Mouse (Mus musculus): ENCODE data around the gene Ccdc18. TPM values are rescaled to one million over a fixed set of nuclear protein-coding genes. Genes with fewer than 3 reads are reported as not detected.
"Not testable (repeated sequence)": the region's sequence is repeated elsewhere in the genome, so short reads cannot be mapped to it uniquely, and the experiment has no call there.

Gene Ccdc18
- total and polyA plus RNA-seq, 3 experiments = 2.3 to 3.0 TPM; not detected in 1

DNA sequence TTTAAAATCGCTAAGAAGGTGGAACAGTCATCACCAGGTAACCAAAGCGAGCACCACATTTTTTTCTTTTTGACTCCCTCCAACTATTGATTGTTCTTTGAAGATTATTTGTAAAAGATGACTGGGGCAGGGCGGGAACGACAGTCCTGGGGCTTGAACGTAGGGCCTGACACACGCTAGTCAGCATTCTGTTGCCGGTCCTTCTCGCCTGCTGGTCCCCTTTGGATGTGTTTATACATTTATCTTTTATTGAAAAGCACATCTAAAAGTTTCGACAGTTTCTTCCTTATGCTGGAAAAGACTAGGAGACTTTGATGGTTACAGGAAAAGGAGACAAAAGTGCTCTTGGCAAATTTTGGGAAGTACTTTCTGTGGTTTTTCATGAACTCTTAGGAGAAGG lies 137.7 kb downstream of the Ccdc18 start:
- peak overlapping the region; percentile 25 for H3K27ac ChIP-seq (ENCODE audit: control insufficient read depth, low read depth, low read length)
- H3K36me3 ChIP-seq (ENCODE audit: control insufficient read depth in 1 of 2, insufficient read depth in 2 of 2, low read length in 2 of 2) = peaks cover under 1 to 33% of the 10 kb centered on the region in 2 experiments
- DNase-seq (ENCODE audit: low read depth, low spot score) = peak; percentile 61
- peak overlapping the region; percentile 98 to 100 for H3K4me3 ChIP-seq (ENCODE audit: control insufficient read depth in 1 of 2, insufficient read depth in 1 of 2, low read depth in 2 of 2, low read length in 2 of 2)
- H3K4me1 ChIP-seq (ENCODE audit: control insufficient read depth in 1 of 2, insufficient read depth in 2 of 2, low read length in 2 of 2) = peaks cover 10 to 14% of the 10 kb centered on the region in 2 experiments
- H3K9ac ChIP-seq (ENCODE audit: control insufficient read depth, low read depth, low read length, poor library complexity, severe bottlenecking) = peak overlapping the region; percentile 99
- peaks cover 49% of the 10 kb centered on the region for H3K79me2 ChIP-seq (ENCODE audit: control insufficient read depth, insufficient read depth, low read length, poor library complexity)
- H3K27me3 ChIP-seq (ENCODE audit: control insufficient read depth in 1 of 2, insufficient read depth in 2 of 2, low read length in 2 of 2) = no peaks in the 10 kb centered on the region
- H3K9me3 ChIP-seq (replicated peaks; ENCODE audit: insufficient read depth, low read length) = no peaks in the 10 kb centered on the region
- TF ChIP-seq CHD2 (IDR thresholded peaks at IDR 0.05; ENCODE audit: low read length) (no peak), MAX (IDR thresholded peaks at IDR 0.05; ENCODE audit: low read length) (peak; percentile 32; the same call in 1 of the 2 replicates), NELFE (IDR thresholded peaks at IDR 0.05; ENCODE audit: low read depth, low read length) (no peak), BHLHE40 (IDR thresholded peaks at IDR 0.05; ENCODE audit: borderline replicate concordance, low read depth, low read length) (no peak), MYB (IDR thresholded peaks at IDR 0.05; ENCODE audit: low read depth, low read length) (no peak), TAL1 (IDR thresholded peaks at IDR 0.05; ENCODE audit: low read length) (no peak), HCFC1 (IDR thresholded peaks at IDR 0.05; ENCODE audit: low read depth, low read length) (no peak), POLR2AphosphoS5 (IDR thresholded peaks at IDR 0.05; ENCODE audit: borderline replicate concordance, low read depth, low read length) (no peak), CHD1 (IDR thresholded peaks at IDR 0.05; ENCODE audit: low read depth, low read length) (peak; percentile 95), MXI1 (IDR thresholded peaks at IDR 0.05; ENCODE audit: low read depth, low read length) (0 out of 2 replicates have a peak, but pooled peaks have one; percentile 22), MAZ (IDR thresholded peaks at IDR 0.05; ENCODE audit: low read depth, low read length) (no peak), SIN3A (IDR thresholded peaks at IDR 0.05; ENCODE audit: low read length) (peak; percentile 50), EP300 (IDR thresholded peaks at IDR 0.05; ENCODE audit: low read depth in 1 of 2, low read length in 2 of 2) (0 out of 4 replicates have a peak, but pooled peaks of 1 of the 2 experiments have one; percentile 3), TCF12 (IDR thresholded peaks at IDR 0.05; ENCODE audit: low read depth, low read length) (no peak), JUND (IDR thresholded peaks at IDR 0.05; ENCODE audit: low read depth, low read length) (no peak), GATA1 (IDR thresholded peaks at IDR 0.05; ENCODE audit: low read depth, low read length) (no peak)

DNA sequence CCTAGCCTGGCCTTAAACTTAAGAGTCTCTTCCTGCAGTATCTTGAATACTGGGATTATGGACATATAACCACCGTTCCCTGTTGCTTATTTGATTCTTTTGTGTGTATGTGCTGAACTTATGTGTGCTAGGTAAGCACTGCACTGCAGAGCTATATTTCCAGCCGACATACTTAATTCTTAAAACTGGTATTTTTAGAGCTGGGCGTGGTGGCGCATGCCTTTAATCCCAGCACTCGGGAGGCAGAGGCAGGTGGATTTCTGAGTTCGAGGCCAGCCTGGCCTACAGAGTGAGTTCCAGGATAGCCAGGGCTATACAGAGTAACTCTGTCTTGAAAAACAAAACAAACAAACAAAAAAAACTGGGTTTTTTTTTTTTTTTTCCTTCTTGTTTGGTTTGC lies 138.7 kb downstream of the Ccdc18 start:
- Histone ChIP-seq H3K9ac (ENCODE audit: control insufficient read depth, low read depth, low read length, poor library complexity, severe bottlenecking) (peak overlapping the region; percentile 99), H3K79me2 (ENCODE audit: control insufficient read depth, insufficient read depth, low read length, poor library complexity) (peaks cover 49% of the 10 kb centered on the region), H3K36me3 (ENCODE audit: control insufficient read depth in 1 of 2, insufficient read depth in 2 of 2, low read length in 2 of 2) (peaks cover 9 to 33% of the 10 kb centered on the region in 2 experiments), H3K4me1 (ENCODE audit: control insufficient read depth in 1 of 2, insufficient read depth in 2 of 2, low read length in 2 of 2) (peaks cover 10 to 12% of the 10 kb centered on the region in 2 experiments), H3K4me3 (ENCODE audit: control insufficient read depth in 1 of 2, insufficient read depth in 1 of 2, low read depth in 2 of 2, low read length in 2 of 2) (peak overlapping the region; percentile 14 to 100; a peak in 2 of 4 replicates)
- not testable (repeated sequence) for DNase-seq (ENCODE audit: low read depth, low spot score); H3K9me3 ChIP-seq (replicated peaks; ENCODE audit: insufficient read depth, low read length); H3K27ac ChIP-seq (ENCODE audit: control insufficient read depth, low read depth, low read length); H3K27me3 ChIP-seq (ENCODE audit: control insufficient read depth in 1 of 2, insufficient read depth in 2 of 2, low read length in 2 of 2)
- peak; percentile 58; the same call in 1 of the 2 replicates for TF ChIP-seq TBP (IDR thresholded peaks at IDR 0.05; ENCODE audit: low read depth, low read length)

Other genes starting within 250 kb of the Ccdc18 start
- 533 and 601 TPM in 2 replicates for gene Rpl5, start 232.4 kb upstream of the Ccdc18 start, total RNA-seq (2012; rRNA removed)
- gene Rpl5, start 232.4 kb upstream of the Ccdc18 start, polyA plus RNA-seq (2012; ENCODE audit: insufficient read depth in 1 of 2, insufficient read length in 2 of 2, low read depth in 1 of 2, low replicate concordance in 2 of 2, missing spikeins in 1 of 2) = 10 to 100 TPM in 1 of 2 experiments, not detected in 1; 43.2 TPM
- gene Fam69a, start 145.8 kb upstream of the Ccdc18 start, total RNA-seq (2012; rRNA removed) = 8.0 and 10.6 TPM in 2 replicates
- gene Fam69a, start 145.8 kb upstream of the Ccdc18 start, polyA plus RNA-seq (2012; ENCODE audit: insufficient read depth in 1 of 2, insufficient read length in 2 of 2, low read depth in 1 of 2, low replicate concordance in 2 of 2, missing spikeins in 1 of 2) = 1 to 10 TPM in 1 of 2 experiments, not detected in 1; 8.5 TPM
- gene Mtf2, start 67.2 kb upstream of the Ccdc18 start, total RNA-seq (2012; rRNA removed) = 99.7 and 103 TPM in 2 replicates
- gene Mtf2, start 67.2 kb upstream of the Ccdc18 start, polyA plus RNA-seq (2012; ENCODE audit: insufficient read depth in 1 of 2, insufficient read length in 2 of 2, low read depth in 1 of 2, low replicate concordance in 2 of 2, missing spikeins in 1 of 2) = 100 to 1,000 TPM in 1 of 2 experiments, 10 to 100 TPM in 1; 69.9 to 263 TPM
- gene Tmed5, start 255 bp upstream of the Ccdc18 start, total RNA-seq (2012; rRNA removed) = 55.5 and 63.1 TPM in 2 replicates
- 100 to 1,000 TPM in 1 of 2 experiments, 10 to 100 TPM in 1; 40.5 to 181 TPM for gene Tmed5, start 255 bp upstream of the Ccdc18 start, polyA plus RNA-seq (2012; ENCODE audit: insufficient read depth in 1 of 2, insufficient read length in 2 of 2, low read depth in 1 of 2, low replicate concordance in 2 of 2, missing spikeins in 1 of 2)
- 32.5 and 36.3 TPM in 2 replicates for gene Dr1, start 136.0 kb downstream of the Ccdc18 start, total RNA-seq (2012; rRNA removed)
- gene Dr1, start 136.0 kb downstream of the Ccdc18 start, polyA plus RNA-seq (2012; ENCODE audit: insufficient read depth in 1 of 2, insufficient read length in 2 of 2, low read depth in 1 of 2, low replicate concordance in 2 of 2, missing spikeins in 1 of 2) = 10 to 100 TPM in 1 of 2 experiments, not detected in 1; 47.2 TPM
- gene Pigg, start 179.7 kb downstream of the Ccdc18 start, total RNA-seq (2012; rRNA removed) = 8.9 and 11.2 TPM in 2 replicates
- 1 to 10 TPM in 1 of 2 experiments, not detected in 1; 6.7 TPM for gene Pigg, start 179.7 kb downstream of the Ccdc18 start, polyA plus RNA-seq (2012; ENCODE audit: insufficient read depth in 1 of 2, insufficient read length in 2 of 2, low read depth in 1 of 2, low replicate concordance in 2 of 2, missing spikeins in 1 of 2)
- gene Gm42517, start 235.0 kb downstream of the Ccdc18 start, total RNA-seq (2012; rRNA removed) = not detected in 2 replicates
- gene Gm42517, start 235.0 kb downstream of the Ccdc18 start, polyA plus RNA-seq (2012; ENCODE audit: insufficient read depth in 1 of 2, insufficient read length in 2 of 2, low read depth in 1 of 2, low replicate concordance in 2 of 2, missing spikeins in 1 of 2) = not detected

Data from MEL (cell line).